Mouse (Mus musculus) neural tube, embryonic 12.5 days (tissue): ENCODE measurements at regions not wholly inside any gene's neighbourhood (a gene's known extent, or its start where the extent isn't known, plus 50 kb on each side); places are given as distances from the start of the nearest gene placed in this dataset.

ENCODE experiments used
- ATAC-seq: fragments of 200-750 bp; cut with Nextera tagmentation; 2 replicates; pipeline ENCODE4 v1.8.0; 2017; ENCODE audit warnings: low read depth, mild to moderate bottlenecking, moderate TSS enrichment, moderate library complexity; ENCODE audit not compliant: low FRiP score
- H3K27ac ChIP-seq: fragments of 300-500 bp; sonication (generic); 2 replicates; pipeline ENCODE4 v1.5.1; 2016
- H3K27me3 ChIP-seq: fragments of 300-500 bp; sonication (generic); replicated peaks from 2 replicates; pipeline ENCODE4 v1.6.1; 2016; ENCODE audit warnings: mild to moderate bottlenecking
- H3K36me3 ChIP-seq: fragments of 300-500 bp; sonication (generic); 2 replicates; pipeline ENCODE4 v1.6.1; 2016; ENCODE audit warnings: mild to moderate bottlenecking
- H3K4me1 ChIP-seq: fragments of 300-500 bp; sonication (generic); 2 replicates; pipeline ENCODE4 v1.6.1; 2016
- H3K4me2 ChIP-seq: fragments of 300-500 bp; sonication (generic); replicated peaks from 2 replicates; pipeline ENCODE4 v1.6.1; 2016; ENCODE audit warnings: mild to moderate bottlenecking
- H3K4me3 ChIP-seq: fragments of 300-500 bp; sonication (generic); 2 replicates; pipeline ENCODE4 v1.5.1; 2016
- H3K9ac ChIP-seq: fragments of 300-500 bp; sonication (generic); 2 replicates; pipeline ENCODE4 v1.6.1; 2016; ENCODE audit warnings: mild to moderate bottlenecking
- H3K9me3 ChIP-seq: fragments of 300-500 bp; sonication (generic); 2 replicates; pipeline ENCODE4 v1.6.1; 2016; ENCODE audit warnings: mild to moderate bottlenecking
- WGBS: fragments of 180-500 bp; shearing (Covaris S2); methylation state at CpG from one replicate; pipeline ENCODE4 v1.1.7; 2016; 5-methylcytosine and 5-hydroxymethylcytosine counted together

GRCm38 (mm10) chr2:74154062-74154461, 242.9 kb upstream of the Atp5g3 start:
- Histone ChIP-seq H3K27me3 (no peaks in the 10 kb centered on the region), H3K4me1 (peaks cover 5% of the 10 kb centered on the region; the same call in 1 of the 2 replicates), H3K36me3 (no peaks in the 10 kb centered on the region), H3K9ac (no peak overlapping the region), H3K27ac (no peak overlapping the region), H3K4me3 (no peak overlapping the region), H3K9me3 (no peaks in the 10 kb centered on the region), H3K4me2 (no peak overlapping the region)
- ATAC-seq, result no peak
- 89% methylated on average over 6 of the region's 6 CpGs for WGBS

DNA sequence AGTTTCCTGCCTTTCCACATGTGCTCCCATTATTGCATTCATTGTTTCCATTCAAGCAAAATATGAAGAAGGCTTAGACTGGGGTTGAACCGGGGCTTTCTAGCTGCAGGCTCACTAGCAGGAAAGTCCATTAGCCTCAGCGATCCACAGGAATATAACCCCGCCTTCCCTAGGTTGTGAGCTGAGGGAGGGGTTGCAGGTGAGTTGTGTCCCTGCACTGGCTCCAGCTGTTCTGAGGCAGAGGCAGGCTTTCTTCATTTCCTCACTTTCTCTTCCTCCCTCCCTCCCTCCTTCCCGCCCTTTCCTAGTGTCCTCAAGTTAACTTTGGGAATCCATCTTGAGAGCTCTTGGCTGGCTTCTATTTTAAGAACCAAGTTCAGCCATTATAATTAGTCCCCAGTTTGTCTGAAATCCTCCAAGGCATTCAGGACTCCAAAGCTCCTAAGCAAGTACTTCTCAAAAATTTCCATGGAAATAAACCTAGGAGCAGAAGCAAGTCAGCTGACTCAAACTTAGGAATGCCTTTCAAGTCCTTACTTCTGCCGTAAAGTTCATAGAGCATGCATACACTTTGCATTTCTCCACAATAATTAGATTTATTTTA, 242.2 kb upstream of the Atp5g3 start:
- Histone ChIP-seq H3K4me2 (no peak overlapping the region), H3K4me1 (peaks cover 5% of the 10 kb centered on the region; the same call in 1 of the 2 replicates), H3K27ac (no peak overlapping the region), H3K9me3 (no peaks in the 10 kb centered on the region), H3K4me3 (no peak overlapping the region), H3K9ac (no peak overlapping the region), H3K27me3 (no peaks in the 10 kb centered on the region), H3K36me3 (no peaks in the 10 kb centered on the region)
- WGBS, result 55% methylated on average over 5 of the region's 5 CpGs
- no peak for ATAC-seq

GRCm38 (mm10) chr2:74152534-74153246, 241.6 kb upstream of the Atp5g3 start:
- H3K9ac ChIP-seq, result no peak overlapping the region
- no peaks in the 10 kb centered on the region for H3K36me3 ChIP-seq
- H3K4me1 ChIP-seq, result peaks cover 5% of the 10 kb centered on the region; the same call in 1 of the 2 replicates
- no peak overlapping the region for H3K4me2 ChIP-seq
- no peak overlapping the region for H3K27ac ChIP-seq
- ATAC-seq, result no peak
- no peaks in the 10 kb centered on the region for H3K9me3 ChIP-seq
- WGBS, result 42% methylated on average over 8 of the region's 8 CpGs
- no peaks in the 10 kb centered on the region for H3K27me3 ChIP-seq
- H3K4me3 ChIP-seq, result no peak overlapping the region

DNA sequence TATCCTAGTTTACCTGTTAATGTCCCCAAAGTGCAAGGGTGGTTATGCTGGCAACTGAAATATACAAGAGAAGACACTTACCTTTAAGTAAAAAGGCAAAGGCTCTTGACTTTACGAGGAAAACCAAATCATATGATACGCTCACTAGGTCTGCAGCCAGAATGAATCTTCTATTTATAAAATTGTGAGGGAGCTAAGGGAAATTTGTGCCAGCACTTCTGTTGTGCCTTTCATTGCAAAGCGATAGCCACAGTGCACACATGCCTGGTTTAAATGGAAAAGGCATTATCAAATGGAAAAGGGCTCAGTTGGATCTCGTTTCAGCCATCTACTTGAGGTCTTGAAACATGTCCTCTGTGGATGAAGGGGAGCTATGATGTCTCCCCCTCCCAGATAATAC, 236.1 kb upstream of the Atp5g3 start:
- Histone ChIP-seq H3K27ac (no peak overlapping the region), H3K36me3 (no peaks in the 10 kb centered on the region), H3K9ac (no peak overlapping the region), H3K4me2 (no peak overlapping the region), H3K4me3 (no peak overlapping the region), H3K27me3 (0 out of 2 replicates have a peak, but pooled peaks cover 2% of the 10 kb centered on the region), H3K4me1 (no peaks in the 10 kb centered on the region), H3K9me3 (no peaks in the 10 kb centered on the region)
- ATAC-seq, result no peak
- WGBS, result 86% methylated on average over 4 of the region's 4 CpGs

DNA sequence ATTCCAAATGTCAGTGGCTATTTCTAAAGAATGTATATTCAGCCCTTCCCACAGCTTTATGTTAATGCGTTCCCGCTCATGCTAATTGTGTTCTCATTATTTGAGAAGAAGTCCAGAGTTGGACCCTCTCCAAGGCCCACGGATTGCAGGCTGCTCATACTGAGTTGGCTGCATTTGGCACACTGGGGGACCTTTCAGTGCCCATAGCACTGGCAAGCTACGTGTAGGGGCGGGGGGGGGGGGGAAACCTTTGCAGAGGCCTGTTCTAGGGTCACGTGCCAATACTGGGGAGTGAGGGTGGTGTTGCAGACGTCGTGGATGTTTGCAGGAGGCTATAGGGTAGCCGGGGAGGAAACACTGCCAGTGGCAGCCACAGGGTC, 225.5 kb upstream of the Atp5g3 start:
- Histone ChIP-seq H3K4me3 (no peak overlapping the region), H3K4me2 (peak overlapping the region; percentile 28; the same call in 1 of the 2 replicates), H3K36me3 (no peaks in the 10 kb centered on the region), H3K9me3 (no peaks in the 10 kb centered on the region), H3K27ac (no peak overlapping the region), H3K9ac (no peak overlapping the region), H3K4me1 (peaks cover 13% of the 10 kb centered on the region), H3K27me3 (no peaks in the 10 kb centered on the region)
- ATAC-seq, result peak; percentile 83
- 15% methylated on average over 9 of the region's 9 CpGs for WGBS

DNA sequence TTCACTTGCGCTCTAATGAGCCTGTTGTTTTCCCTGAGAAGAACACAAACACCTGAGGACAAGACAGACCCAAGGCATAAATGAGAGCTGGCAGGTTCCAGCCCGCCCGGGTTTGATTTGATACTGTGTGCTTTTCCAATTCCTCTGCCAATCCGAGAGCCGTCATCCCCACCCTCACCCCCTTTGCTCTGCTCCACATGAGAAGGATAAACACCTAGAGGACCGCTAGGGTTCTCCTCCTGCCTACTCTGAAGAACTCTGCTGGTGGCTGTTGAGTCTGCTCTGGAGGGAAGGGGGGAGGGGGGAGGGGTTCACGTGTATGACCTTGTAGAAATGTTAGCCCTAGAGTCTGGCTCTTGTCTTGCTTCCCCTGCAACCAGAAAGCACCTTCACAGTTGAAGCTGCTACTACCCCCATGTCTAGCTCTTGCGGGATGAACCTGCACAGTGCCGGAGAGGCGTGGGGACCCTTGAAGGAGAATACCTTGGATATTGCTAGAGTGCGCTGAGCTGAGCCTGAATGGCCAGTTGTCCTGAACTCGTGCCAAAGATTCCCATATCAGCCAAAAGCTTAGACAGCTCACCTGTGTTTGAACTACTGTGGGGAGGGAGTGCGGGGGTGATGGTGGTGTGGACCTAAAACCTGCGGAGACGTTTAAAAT, 225.0 kb upstream of the Atp5g3 start:
- no peaks in the 10 kb centered on the region for H3K27me3 ChIP-seq
- no peak overlapping the region for H3K9ac ChIP-seq
- peaks cover 15% of the 10 kb centered on the region for H3K4me1 ChIP-seq
- peak; percentile 49; the same call in 1 of the 2 replicates for ATAC-seq
- no peak overlapping the region for H3K4me3 ChIP-seq
- 55% methylated on average over 15 of the region's 15 CpGs for WGBS
- no peaks in the 10 kb centered on the region for H3K36me3 ChIP-seq
- peak overlapping the region; percentile 28; the same call in 1 of the 2 replicates for H3K4me2 ChIP-seq
- no peaks in the 10 kb centered on the region for H3K9me3 ChIP-seq
- no peak overlapping the region for H3K27ac ChIP-seq

DNA sequence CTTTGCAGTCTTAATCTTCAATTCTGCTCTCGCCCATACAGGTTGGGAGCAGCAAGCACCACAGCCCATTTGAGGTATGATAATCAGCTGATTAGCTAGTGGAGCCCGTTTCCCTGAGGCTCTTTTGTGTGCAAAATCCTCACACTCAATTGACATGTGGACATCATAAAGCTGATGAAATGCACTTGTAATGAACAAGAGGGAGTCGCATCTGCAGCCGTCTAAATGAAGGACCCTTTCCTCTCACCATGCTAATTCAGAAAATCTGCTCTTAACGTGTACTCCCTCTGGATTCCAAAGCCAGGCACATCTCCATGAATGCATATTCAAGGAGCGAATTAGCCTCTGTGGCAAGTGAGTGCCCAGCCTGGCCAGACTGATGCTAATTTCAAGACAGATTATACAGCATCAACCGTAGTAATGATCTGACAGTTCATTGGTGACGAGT, 219.0 kb upstream of the Atp5g3 start:
- Histone ChIP-seq H3K27me3 (no peaks in the 10 kb centered on the region), H3K4me1 (peaks cover 23% of the 10 kb centered on the region), H3K9me3 (no peaks in the 10 kb centered on the region), H3K4me3 (no peak overlapping the region), H3K9ac (no peak overlapping the region), H3K36me3 (no peaks in the 10 kb centered on the region), H3K4me2 (peak overlapping the region; percentile 66), H3K27ac (0 out of 2 replicates have a peak overlapping the region, but pooled peaks have one; percentile 7)
- ATAC-seq, result peak; percentile 83
- WGBS, result 7% methylated on average over 8 of the region's 8 CpGs

DNA sequence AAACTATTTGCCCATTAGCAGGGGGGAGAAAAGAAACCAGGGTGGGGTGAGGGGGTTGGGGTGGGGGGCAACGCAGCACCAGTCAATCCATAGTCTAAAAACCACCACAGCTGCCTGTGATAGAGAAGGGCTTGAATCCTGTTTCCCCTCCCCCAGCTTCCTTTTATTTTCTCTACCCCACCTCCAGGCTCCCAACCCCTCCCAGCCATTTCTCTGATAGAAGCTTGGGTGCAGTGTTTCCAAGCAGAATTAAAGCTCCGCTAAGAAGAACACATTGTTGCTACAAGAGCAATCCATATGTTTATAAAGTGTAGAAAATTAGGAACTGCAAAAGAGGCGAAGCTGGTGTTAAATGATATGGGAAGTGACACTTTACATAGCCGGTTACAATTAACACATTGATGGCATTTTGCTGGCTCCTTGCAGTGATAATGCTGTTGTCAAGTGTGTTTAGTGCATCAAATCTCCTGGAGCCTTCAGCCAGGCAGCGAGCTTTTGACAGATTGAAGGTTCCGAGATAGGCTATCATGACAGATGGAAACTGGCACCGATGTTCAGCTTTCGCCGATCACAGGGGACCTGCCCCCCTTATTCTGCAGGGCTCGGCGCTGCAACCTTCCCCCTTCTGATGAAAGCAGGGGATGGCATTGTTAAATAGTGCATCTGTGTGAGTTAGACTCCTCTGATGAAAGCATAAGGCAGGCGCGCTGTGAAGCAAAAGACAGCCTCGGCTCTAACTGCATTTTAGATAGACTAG, 217.8 kb upstream of the Atp5g3 start:
- H3K36me3 ChIP-seq, result no peaks in the 10 kb centered on the region
- H3K9me3 ChIP-seq, result no peaks in the 10 kb centered on the region
- ATAC-seq, result peak; percentile 60; the same call in 1 of the 2 replicates
- under 1% methylated on average over 14 of the region's 14 CpGs for WGBS
- H3K9ac ChIP-seq, result peak overlapping the region; percentile 36; the same call in 1 of the 2 replicates
- H3K4me2 ChIP-seq, result peak overlapping the region; percentile 66
- peak overlapping the region; percentile 66 for H3K27ac ChIP-seq
- H3K4me1 ChIP-seq, result peaks cover 23% of the 10 kb centered on the region
- H3K27me3 ChIP-seq, result no peaks in the 10 kb centered on the region
- peak overlapping the region; percentile 21 for H3K4me3 ChIP-seq

DNA sequence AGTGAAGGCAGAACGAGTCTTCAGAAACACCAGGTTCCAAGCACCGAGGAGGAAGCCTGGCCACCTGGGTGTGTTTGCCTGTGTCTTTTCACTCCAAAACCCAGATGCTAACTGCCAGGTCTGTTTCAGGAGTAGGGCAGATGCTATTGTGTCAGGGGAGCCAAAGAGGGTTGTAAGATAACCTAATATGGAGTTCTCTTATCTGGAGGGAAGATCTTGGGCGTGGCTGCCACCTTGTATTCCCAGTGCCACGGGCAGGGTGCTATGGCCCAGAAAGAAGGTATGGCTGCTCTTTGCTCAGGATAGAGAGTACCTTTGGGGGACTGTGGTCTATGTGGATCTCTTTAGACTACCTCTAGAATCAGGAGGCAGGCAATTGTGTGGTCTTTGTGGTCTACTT, 216.0 kb upstream of the Atp5g3 start:
- no peaks in the 10 kb centered on the region for H3K27me3 ChIP-seq
- H3K9ac ChIP-seq, result no peak overlapping the region
- no peaks in the 10 kb centered on the region for H3K9me3 ChIP-seq
- no peak overlapping the region for H3K4me2 ChIP-seq
- no peak overlapping the region for H3K4me3 ChIP-seq
- H3K36me3 ChIP-seq, result no peaks in the 10 kb centered on the region
- no peak for ATAC-seq
- H3K4me1 ChIP-seq, result peaks cover 29% of the 10 kb centered on the region
- WGBS, result 88% methylated on average over 4 of the region's 4 CpGs
- no peak overlapping the region for H3K27ac ChIP-seq

DNA sequence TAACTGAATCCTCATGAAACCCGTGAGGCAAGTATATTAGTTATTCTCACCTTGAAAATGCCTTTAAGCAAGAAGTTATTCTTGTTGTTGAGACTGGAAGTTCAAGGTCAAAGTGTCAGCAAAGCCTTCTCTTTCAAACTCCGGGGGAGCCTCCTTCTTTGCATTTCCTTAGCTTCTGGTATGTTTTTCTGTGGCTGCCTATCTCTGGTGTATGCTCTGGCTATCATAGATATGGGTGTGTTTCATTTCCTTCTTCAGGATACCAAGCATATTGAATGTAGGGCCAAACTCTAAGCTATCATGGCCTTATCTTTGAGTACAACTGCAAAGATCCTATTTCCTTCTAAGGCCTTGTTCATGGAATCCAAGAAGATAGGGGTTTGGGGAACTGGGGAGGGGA, 213.1 kb upstream of the Atp5g3 start:
- H3K4me2 ChIP-seq, result no peak overlapping the region
- no peak for ATAC-seq
- H3K9me3 ChIP-seq, result no peaks in the 10 kb centered on the region
- H3K27me3 ChIP-seq, result no peaks in the 10 kb centered on the region
- no peak overlapping the region for H3K4me3 ChIP-seq
- H3K4me1 ChIP-seq, result peaks cover 25% of the 10 kb centered on the region
- H3K36me3 ChIP-seq, result no peaks in the 10 kb centered on the region
- 64% methylated on average over 2 of the region's 2 CpGs for WGBS
- H3K27ac ChIP-seq, result no peak overlapping the region
- no peak overlapping the region for H3K9ac ChIP-seq

DNA sequence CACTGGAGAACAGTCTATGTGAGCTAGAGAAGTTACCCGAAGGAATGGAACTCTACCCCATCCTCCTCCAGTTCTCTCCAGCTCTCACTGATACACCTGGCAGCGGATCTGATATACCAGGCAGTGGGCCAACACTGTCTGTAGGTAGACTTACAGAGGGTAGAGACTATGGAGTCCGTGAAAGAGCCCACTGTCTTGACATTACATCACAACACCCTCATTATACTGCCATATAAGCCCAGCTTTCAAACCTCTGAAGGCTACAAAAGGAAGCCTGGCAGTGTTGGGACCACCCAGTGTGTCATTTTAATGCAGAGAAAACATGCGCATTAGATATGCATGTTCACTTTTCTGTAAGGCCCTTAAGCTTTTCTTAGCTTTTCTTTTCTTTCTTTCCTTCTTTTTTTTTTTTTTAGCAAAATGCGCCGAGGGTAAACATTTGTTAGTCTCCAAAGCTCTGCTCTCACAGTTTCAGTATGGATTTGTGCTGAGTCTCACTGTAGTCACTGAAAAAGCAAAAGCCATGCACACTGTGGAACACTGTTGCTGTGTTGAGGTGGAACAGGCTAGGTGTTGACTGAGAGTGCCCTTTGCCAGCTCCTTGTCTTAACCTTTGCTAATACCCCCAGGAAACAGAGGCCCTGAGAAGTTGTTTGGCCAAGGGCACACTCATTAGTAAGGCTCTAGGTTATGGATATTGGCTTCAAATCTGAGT, 212.4 kb upstream of the Atp5g3 start:
- Histone ChIP-seq H3K4me1 (peaks cover 21% of the 10 kb centered on the region), H3K9ac (no peak overlapping the region), H3K4me2 (no peak overlapping the region), H3K4me3 (no peak overlapping the region), H3K9me3 (no peaks in the 10 kb centered on the region), H3K27me3 (no peaks in the 10 kb centered on the region), H3K27ac (no peak overlapping the region), H3K36me3 (no peaks in the 10 kb centered on the region)
- ATAC-seq, result no peak
- 36% methylated on average over 6 of the region's 6 CpGs for WGBS
